Mouse (Mus musculus) G1E-ER4 (cell line): ENCODE results near the gene Hand1. TPM values are rescaled to one million over a fixed set of nuclear protein-coding genes. Genes with fewer than 3 reads are reported as not detected.

ENCODE experiments used
- GATA1 ChIP-seq: IDR thresholded peaks from one replicate; pipeline ENCODE4 v1.8.0; 2012; ENCODE audit warnings: low read length, inconsistent platforms
- polyA plus RNA-seq: library from polyadenylated mRNA; stranded (reverse); fragments of >175 nt; gene quantifications from 2 replicates; pipeline ENCODE4 v1.2.3, GENCODE M21; 2012

The Hand1 gene
- polyA plus RNA-seq, 1 experiment = not detected

- no peak for TF ChIP-seq GATA1
Observed at GRCm38 (mm10) chr11:57813641-57814040, 19.0 kb downstream of the Hand1 start.

- TF ChIP-seq GATA1 = peak; percentile 44
Observed at GRCm38 (mm10) chr11:57812212-57812611, 20.4 kb downstream of the Hand1 start.

- TF ChIP-seq GATA1 = no peak
Observed at GRCm38 (mm10) chr11:57811006-57811405, 21.6 kb downstream of the Hand1 start.

- no peak for TF ChIP-seq GATA1
Observed at GRCm38 (mm10) chr11:57809732-57810098, 22.9 kb downstream of the Hand1 start.

- TF ChIP-seq GATA1 = no peak
Observed at GRCm38 (mm10) chr11:57809017-57809731, 23.4 kb downstream of the Hand1 start.

- TF ChIP-seq GATA1 = no peak
Observed at GRCm38 (mm10) chr11:57805047-57805446, 27.6 kb downstream of the Hand1 start.

- TF ChIP-seq GATA1 = no peak
Observed at GRCm38 (mm10) chr11:57802511-57802870, 30.1 kb downstream of the Hand1 start.

GRCm38 (mm10) chr11:57801766-57802510 is 30.7 kb downstream of the Hand1 start:
- TF ChIP-seq GATA1 = no peak

- no peak for TF ChIP-seq GATA1
Observed at GRCm38 (mm10) chr11:57800971-57801765, 31.4 kb downstream of the Hand1 start, which contains the start of gene Sap30l. Gene Sap30l, plus strand, starts transcription at chr11:57801637.

GRCm38 (mm10) chr11:57800266-57800951 is 32.2 kb downstream of the Hand1 start:
- no peak for TF ChIP-seq GATA1

- TF ChIP-seq GATA1 = no peak
Observed at GRCm38 (mm10) chr11:57799456-57799855, 33.2 kb downstream of the Hand1 start.

GRCm38 (mm10) chr11:57797828-57798227 is 34.8 kb downstream of the Hand1 start:
- no peak for TF ChIP-seq GATA1

GRCm38 (mm10) chr11:57795086-57795485 is 37.5 kb downstream of the Hand1 start:
- TF ChIP-seq GATA1 = no peak

GRCm38 (mm10) chr11:57790866-57791535 is 41.6 kb downstream of the Hand1 start:
- no peak for TF ChIP-seq GATA1

GRCm38 (mm10) chr11:57787913-57788312 is 44.7 kb downstream of the Hand1 start:
- TF ChIP-seq GATA1 = no peak
